In genomic region chr13:34037172-34038055, GRCm38 (mm10) we compare ENCODE assay signal across 8 mouse cellular contexts. TPM values are rescaled to one million over a fixed set of nuclear protein-coding genes. Genes with fewer than 3 reads are reported as not detected.
A peak's percentile ranks its signal among the peaks of the same experiment; 100 is the strongest.
DNase-seq lines count a peak whose midpoint lies in the region; ATAC-seq and TF ChIP-seq lines count a peak whose summit lies in the region.

Gene Bphl, plus strand, starts transcription at chr13:34037597.

- H3K79me2 ChIP-seq in C2C12 (ENCODE audit: control insufficient read depth, insufficient read depth) = peaks cover 9% of the 10 kb centered on the region
- peaks cover 7% of the 10 kb centered on the region; the same call in 1 of the 2 replicates for H3K79me2 ChIP-seq in liver, adult 2 months (ENCODE audit: control insufficient read depth, insufficient read depth, low read length)
- H3K79me2 ChIP-seq in myocyte (ENCODE audit: control insufficient read depth, insufficient read depth) = peaks cover 6% of the 10 kb centered on the region

- peaks cover 16% of the 10 kb centered on the region for H3K4me1 ChIP-seq in erythroblast, embryonic 14.5 days (ENCODE audit: control insufficient read depth)
- peaks cover 15% of the 10 kb centered on the region for H3K4me1 ChIP-seq in heart, embryonic 11.5 days (ENCODE audit: control insufficient read depth, insufficient read depth, low read length)
- H3K4me1 ChIP-seq in kidney, embryonic 16.5 days (ENCODE audit: insufficient read depth, low read length) = peaks cover 21% of the 10 kb centered on the region
- H3K4me1 ChIP-seq in liver, adult 2 months (ENCODE audit: control insufficient read depth, insufficient read depth, low read length) = peaks cover 19% of the 10 kb centered on the region

- H3K9me3 ChIP-seq in erythroblast, embryonic 14.5 days (ENCODE audit: control insufficient read depth, low read length) = peaks cover 2% of the 10 kb centered on the region; the same call in 1 of the 2 replicates
- H3K9me3 ChIP-seq in heart, embryonic 11.5 days (replicated peaks; ENCODE audit: control insufficient read depth, low read length) = 0 out of 2 replicates have a peak, but pooled peaks cover 2% of the 10 kb centered on the region
- no peaks in the 10 kb centered on the region for H3K9me3 ChIP-seq in kidney, embryonic 16.5 days (ENCODE audit: low read length)

- no peaks in the 10 kb centered on the region for H3K79me3 ChIP-seq in C2C12 (ENCODE audit: low read depth)

- peak; percentile 87 for ATAC-seq in heart, embryonic 11.5 days (replicated peaks; ENCODE audit: insufficient number of reproducible peaks, low FRiP score, low TSS enrichment)
- ATAC-seq in kidney, embryonic 16.5 days (ENCODE audit: low FRiP score, low TSS enrichment) = peak; percentile 94

- WGBS in heart, embryonic 11.5 days (ENCODE audit: insufficient replicate concordance) = under 1% methylated on average over 37 of the region's 37 CpGs
- under 1% methylated on average over 37 of the region's 37 CpGs for WGBS in kidney, embryonic 16.5 days
- WGBS in liver, adult 2 months = under 1% methylated on average over 37 of the region's 37 CpGs

- peaks cover 20% of the 10 kb centered on the region for H3K36me3 ChIP-seq in C2C12 (ENCODE audit: control insufficient read depth, insufficient read depth)
- peaks cover 25% of the 10 kb centered on the region for H3K36me3 ChIP-seq in erythroblast, embryonic 14.5 days (ENCODE audit: control insufficient read depth)
- H3K36me3 ChIP-seq in heart, embryonic 11.5 days (ENCODE audit: control insufficient read depth, insufficient read depth, low read length) = peaks cover 3% of the 10 kb centered on the region; the same call in 1 of the 2 replicates
- H3K36me3 ChIP-seq in kidney, embryonic 16.5 days (ENCODE audit: insufficient read depth, low read length) = peaks cover 13% of the 10 kb centered on the region
- H3K36me3 ChIP-seq in liver, adult 2 months (ENCODE audit: control insufficient read depth, insufficient read depth, low read length) = peaks cover 11% of the 10 kb centered on the region
- H3K36me3 ChIP-seq in myocyte (ENCODE audit: control insufficient read depth, insufficient read depth) = peaks cover 3% of the 10 kb centered on the region
- H3K36me3 ChIP-seq in splenic B cell, adult 2 months (ENCODE audit: control insufficient read depth, insufficient read depth, low read length, poor library complexity, severe bottlenecking) = peaks cover 1% of the 10 kb centered on the region

- no peak for TF ChIP-seq CTCF in C2C12 (IDR thresholded peaks at IDR 0.05; ENCODE audit: control insufficient read depth, insufficient read depth, insufficient read length)
- TF ChIP-seq CTCF in brain, embryonic 14.5 days (IDR thresholded peaks at IDR 0.05; ENCODE audit: borderline replicate concordance, extremely low read depth, insufficient read depth, insufficient read length) = no peak
- TF ChIP-seq CTCF in liver, adult 2 months (IDR thresholded peaks at IDR 0.05; ENCODE audit: low read depth, low read length) = no peak

- peak within 1 kb of the TSS; percentile 96 for H3K9ac ChIP-seq in heart, embryonic 11.5 days (ENCODE audit: low read depth, low read length)
- peak within 1 kb of the TSS; percentile 97 for H3K9ac ChIP-seq in kidney, embryonic 16.5 days (replicated peaks; ENCODE audit: low read length)
- peak within 1 kb of the TSS; percentile 99 for H3K9ac ChIP-seq in liver, adult 2 months (ENCODE audit: low read depth, low read length)

- peak within 1 kb of the TSS; percentile 81 for H3K4me2 ChIP-seq in heart, embryonic 11.5 days
- H3K4me2 ChIP-seq in kidney, embryonic 16.5 days (replicated peaks; ENCODE audit: low read depth, low read length) = peak within 1 kb of the TSS; percentile 80
- H3K4me2 ChIP-seq in myocyte (ENCODE audit: low read depth) = peak within 1 kb of the TSS; percentile 94

- H3K4me3 ChIP-seq in C2C12 (ENCODE audit: insufficient read depth, poor library complexity, severe bottlenecking) (peak within 1 kb of the TSS; percentile 74), myocyte (peak within 1 kb of the TSS; percentile 53)
- H3K4me3 ChIP-seq in erythroblast, embryonic 14.5 days (replicated peaks) = peak within 1 kb of the TSS; percentile 78
- peak within 1 kb of the TSS; percentile 83 for H3K4me3 ChIP-seq in heart, embryonic 11.5 days (ENCODE audit: low read depth, low read length)
- H3K4me3 ChIP-seq in kidney, embryonic 16.5 days (ENCODE audit: low read length) = peak within 1 kb of the TSS; percentile 78
- H3K4me3 ChIP-seq in liver, adult 2 months (ENCODE audit: insufficient read depth, low read depth, low read length) = peak within 1 kb of the TSS; percentile 87

- peak; percentile 88; the same call in 1 of the 2 replicates for TF ChIP-seq POLR2A in brain, embryonic 14.5 days (IDR thresholded peaks at IDR 0.05; ENCODE audit: borderline replicate concordance, extremely low read depth, insufficient read depth, insufficient read length, poor library complexity, severe bottlenecking)
- TF ChIP-seq POLR2A in liver, adult 2 months (IDR thresholded peaks at IDR 0.05; ENCODE audit: extremely low read depth, insufficient read depth, low read length) = peak; percentile 94
- TF ChIP-seq POLR2A in myocyte (IDR thresholded peaks at IDR 0.05; ENCODE audit: insufficient read length, low read depth) = peak; percentile 96

- H3ac ChIP-seq in C2C12 (ENCODE audit: control insufficient read depth, insufficient read length, low read depth) (peak within 1 kb of the TSS; percentile 88), myocyte (ENCODE audit: control insufficient read depth, insufficient read length) (peak within 1 kb of the TSS; percentile 28)

- no peaks in the 10 kb centered on the region for H3K27me3 ChIP-seq in C2C12 (ENCODE audit: control insufficient read depth, insufficient read depth, insufficient read length)
- H3K27me3 ChIP-seq in erythroblast, embryonic 14.5 days (ENCODE audit: control insufficient read depth) = no peaks in the 10 kb centered on the region
- H3K27me3 ChIP-seq in heart, embryonic 11.5 days (ENCODE audit: control insufficient read depth, insufficient read depth, low read length) = no peaks in the 10 kb centered on the region
- H3K27me3 ChIP-seq in kidney, embryonic 16.5 days (ENCODE audit: insufficient read depth, low read length) = no peaks in the 10 kb centered on the region
- no peaks in the 10 kb centered on the region for H3K27me3 ChIP-seq in liver, adult 2 months (ENCODE audit: control insufficient read depth, insufficient read depth, low read length)
- H3K27me3 ChIP-seq in myocyte (ENCODE audit: control insufficient read depth, insufficient read depth, insufficient read length) = no peaks in the 10 kb centered on the region
- no peaks in the 10 kb centered on the region for H3K27me3 ChIP-seq in splenic B cell, adult 2 months (ENCODE audit: control insufficient read depth, insufficient read depth, low read length, poor library complexity, severe bottlenecking)

- DNase-seq in brain, embryonic 14.5 days (ENCODE audit: low read depth) = peak; percentile 98
- peak; percentile 89 for DNase-seq in liver, adult 2 months (ENCODE audit: extremely low read depth, low read depth, low spot score)
- peak; percentile 93 for DNase-seq in splenic B cell, adult 2 months (ENCODE audit: low read depth, low spot score)

- peak within 1 kb of the TSS; percentile 87 for H3K27ac ChIP-seq in heart, embryonic 11.5 days (ENCODE audit: low read depth, low read length)
- peak within 1 kb of the TSS; percentile 90 for H3K27ac ChIP-seq in kidney, embryonic 16.5 days (ENCODE audit: low read length)
- H3K27ac ChIP-seq in liver, adult 2 months (replicated peaks; ENCODE audit: insufficient read depth, low read depth, low read length) = peak within 1 kb of the TSS; percentile 95

TF ChIP-seq in C2C12, 6 proteins besides CTCF, POLR2A, EP300 and RAD21:
- TF ChIP-seq MYOD1 (IDR thresholded peaks at IDR 0.05; ENCODE audit: control insufficient read depth, insufficient read length, low read depth) (no peak), MAX (IDR thresholded peaks at IDR 0.05) (no peak)

TF ChIP-seq in myocyte, 11 proteins besides CTCF, POLR2A, EP300 and RAD21:
- TF ChIP-seq POLR2AphosphoS2 (IDR thresholded peaks at IDR 0.05; ENCODE audit: insufficient read length, low read depth) = peak; percentile 93
- TF ChIP-seq REST (IDR thresholded peaks at IDR 0.05; ENCODE audit: insufficient read depth, insufficient read length) = no peak

RNA-seq across cellular contexts. Expression of gene Bphl, which starts in this region (rescaled TPM):
- polyA plus RNA-seq in C2C12 (2012; fragmentation: generic; extraction: Trizol) = 11.7 TPM
- 27.7 and 31.5 TPM in 2 replicates for polyA plus RNA-seq in brain, embryonic 14.5 days (2012; rRNA removed)
- 0.17 and 0.67 TPM in 2 replicates for polyA plus RNA-seq in erythroblast, embryonic 14.5 days (2012)
- polyA plus RNA-seq in heart, embryonic 11.5 days (2014; fragmentation: Nextera tagmentation; extraction: Ambion mirVana) = 42.4 and 44.8 TPM in 2 replicates
- 83.0 and 95.2 TPM in 2 replicates for polyA plus RNA-seq in kidney, embryonic 16.5 days (2015; fragmentation: Nextera tagmentation; extraction: Ambion mirVana)
- total RNA-seq in liver, adult 2 months (2014; rRNA removed) = 266 and 287 TPM in 2 replicates
- 241 and 259 TPM in 2 replicates for polyA plus RNA-seq in liver, adult 2 months (2012; rRNA removed)
- polyA plus RNA-seq in myocyte (2012; fragmentation: generic; extraction: Trizol) = 27.7 TPM

Comparison
In these comparisons a context has a peak if more than half of its experiments do, and no peak if none do; other contexts are left out.
1. Peak in every context shown above with its lines: DNase-seq, ATAC-seq, H3K4me3 ChIP-seq and H3K27ac ChIP-seq.